Mouse (Mus musculus): ENCODE measurements around the gene Dusp3.

- TF ChIP-seq TAL1 (IDR thresholded peaks at IDR 0.05; ENCODE audit: low read length), result no peak
- TF ChIP-seq GATA1 (IDR thresholded peaks at IDR 0.05; ENCODE audit: low read length), result no peak
Measured at GRCm38 (mm10) chr11:101974923-101975322, 11.9 kb downstream of the Dusp3 start.
